Mouse (Mus musculus): Measurements from ENCODE around the gene Rab37.
A peak's percentile ranks its signal among the peaks of the same experiment; 100 is the strongest.

The Rab37 gene

DNA sequence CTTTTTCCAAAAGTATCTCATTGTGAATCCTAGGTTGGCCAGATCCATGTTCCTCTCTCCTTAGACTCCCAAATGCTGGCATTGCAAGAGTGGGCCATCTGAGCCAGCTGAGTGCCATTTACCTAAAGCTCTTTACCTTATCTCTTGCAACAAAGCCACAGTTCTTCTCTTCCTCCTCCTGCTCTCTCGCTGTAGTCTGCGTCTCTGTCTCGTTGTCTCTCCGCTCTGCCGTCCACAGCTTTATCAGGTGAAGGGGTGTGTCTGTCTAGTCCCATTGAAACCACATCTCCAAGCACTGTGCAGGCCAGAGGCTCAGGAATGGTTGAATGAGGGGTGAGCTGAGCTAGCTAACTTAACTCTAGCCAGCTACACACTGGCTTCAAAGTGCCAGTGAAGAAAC lies 104.7 kb downstream of the Rab37 start:
- no peak for DNase-seq (ENCODE audit: low read depth, low spot score)

DNA sequence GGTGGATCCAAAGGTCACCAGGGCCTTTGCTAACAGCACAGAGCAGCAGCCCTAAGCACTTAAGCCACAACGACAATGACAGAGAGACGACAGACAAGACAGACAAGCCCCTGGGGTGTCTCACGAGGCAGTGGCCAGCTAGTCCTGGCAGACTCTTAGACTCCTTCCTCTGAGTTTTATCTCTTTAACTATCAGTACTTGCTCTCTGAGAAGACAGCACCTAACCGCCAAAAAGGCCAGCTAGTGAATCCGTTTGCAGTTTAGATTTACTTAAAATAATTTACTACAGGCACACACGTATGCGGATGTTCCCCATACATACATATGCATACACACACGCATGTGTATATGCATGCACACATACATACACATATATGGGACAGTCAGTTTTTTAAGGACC lies 106.3 kb downstream of the Rab37 start:
- no peak for DNase-seq (ENCODE audit: low read depth, low spot score)

DNA sequence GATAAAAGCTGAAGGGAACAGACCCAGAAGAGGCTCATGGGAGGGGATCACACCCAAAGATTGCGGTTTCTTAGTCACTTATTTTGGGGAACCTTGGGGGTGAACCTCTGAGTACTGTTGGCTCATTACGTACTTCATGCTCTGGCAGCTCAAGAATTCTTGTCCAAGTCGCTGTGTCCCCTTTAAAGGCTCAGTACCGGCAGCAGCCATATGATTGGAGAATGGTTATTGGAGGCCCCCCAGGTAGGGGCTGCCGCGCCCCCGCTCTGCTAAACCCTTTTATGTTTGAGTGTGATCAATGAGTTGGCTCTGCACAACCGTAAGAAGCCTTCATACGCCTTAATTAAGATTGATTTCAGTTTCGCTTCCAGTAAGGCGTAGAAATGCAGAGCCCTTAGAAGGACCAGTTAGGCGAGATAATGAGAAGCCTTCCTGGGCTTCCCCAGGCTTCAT lies 107.7 kb downstream of the Rab37 start:
- DNase-seq (ENCODE audit: low read depth, low spot score): no peak

DNA sequence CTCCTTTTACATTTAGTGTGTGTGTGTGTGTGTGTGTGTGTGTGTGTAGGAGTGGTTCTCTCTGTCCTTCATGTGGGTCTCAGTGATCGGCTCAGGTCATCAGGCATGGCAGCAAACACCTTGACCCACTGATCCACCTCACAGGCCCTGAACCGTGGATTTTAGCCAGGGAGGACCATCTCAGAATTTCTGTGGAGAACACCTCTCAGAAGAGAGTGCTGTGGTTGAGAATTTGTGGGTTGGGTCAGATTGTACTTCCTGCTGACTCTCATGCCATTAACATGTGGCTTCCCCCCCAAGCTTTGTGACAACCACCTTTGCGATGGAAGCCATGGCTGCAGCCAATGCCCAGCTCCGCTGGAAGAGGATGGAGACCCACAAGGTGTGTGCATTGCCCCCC lies 109.3 kb downstream of the Rab37 start:
- no peak for DNase-seq (ENCODE audit: low read depth, low spot score)

DNA sequence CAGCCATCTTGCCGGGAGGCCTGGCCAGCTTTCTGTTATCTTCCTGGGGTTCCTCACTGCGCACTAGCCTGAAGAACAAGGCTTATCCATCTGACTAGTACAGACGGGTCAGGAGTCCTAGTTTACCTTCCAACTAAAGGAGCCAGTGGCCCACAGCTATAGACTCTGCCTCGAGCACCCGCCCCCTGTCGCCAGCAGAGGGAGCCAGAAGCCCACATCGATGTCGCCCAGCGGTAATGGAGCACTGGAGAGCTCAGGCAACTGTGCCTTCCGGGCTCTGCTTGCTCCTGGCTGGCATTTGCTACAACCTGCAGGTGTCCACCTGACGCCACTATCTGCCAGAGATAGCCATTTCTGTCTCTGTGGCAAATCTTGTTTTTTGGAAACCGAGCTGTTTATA lies 111.1 kb downstream of the Rab37 start:
- DNase-seq (ENCODE audit: low read depth, low spot score): peak; percentile 98

DNA sequence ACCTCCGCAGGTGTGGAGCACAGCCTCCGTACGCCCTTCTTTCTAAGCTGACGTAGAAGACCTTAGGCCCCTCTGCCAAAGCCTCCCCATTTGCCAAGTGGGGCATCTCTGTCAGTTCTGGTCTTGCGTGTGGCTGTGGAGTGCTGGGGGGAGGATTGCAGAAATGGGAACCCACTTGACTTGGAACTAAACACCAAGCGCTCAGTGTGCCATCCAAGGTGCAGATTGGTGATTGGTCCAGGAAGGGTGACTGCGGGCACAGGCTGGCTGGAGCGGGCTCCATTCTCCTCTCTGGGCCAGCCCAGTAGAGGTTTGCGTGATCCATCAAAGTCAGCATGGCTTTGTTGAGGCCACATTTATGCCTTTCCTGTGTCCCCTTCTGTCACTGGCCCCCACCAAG lies 111.5 kb downstream of the Rab37 start:
- DNase-seq (ENCODE audit: low read depth, low spot score): peak; percentile 94

DNA sequence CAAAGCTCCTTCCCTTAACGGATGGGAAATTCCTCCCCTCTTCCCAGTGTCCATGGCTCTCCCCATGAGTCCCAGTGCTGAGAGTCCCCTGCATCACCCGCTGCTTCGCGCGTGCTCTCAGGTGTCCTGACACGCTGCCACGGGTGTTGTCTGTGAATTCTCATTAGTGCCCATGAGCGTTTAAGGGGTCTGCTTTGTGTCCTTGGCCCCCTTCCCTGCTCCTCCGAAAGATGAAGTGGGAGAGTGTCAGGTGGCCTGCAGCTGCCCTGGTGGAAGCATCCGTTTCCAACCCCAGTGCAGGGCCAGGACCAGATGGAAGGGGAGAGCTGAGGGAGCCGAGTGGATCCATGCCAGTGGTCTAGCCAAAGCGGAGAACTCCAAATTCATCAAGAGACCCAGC lies 116.9 kb downstream of the Rab37 start:
- peak; percentile 65 for DNase-seq (ENCODE audit: low read depth, low spot score)

DNA sequence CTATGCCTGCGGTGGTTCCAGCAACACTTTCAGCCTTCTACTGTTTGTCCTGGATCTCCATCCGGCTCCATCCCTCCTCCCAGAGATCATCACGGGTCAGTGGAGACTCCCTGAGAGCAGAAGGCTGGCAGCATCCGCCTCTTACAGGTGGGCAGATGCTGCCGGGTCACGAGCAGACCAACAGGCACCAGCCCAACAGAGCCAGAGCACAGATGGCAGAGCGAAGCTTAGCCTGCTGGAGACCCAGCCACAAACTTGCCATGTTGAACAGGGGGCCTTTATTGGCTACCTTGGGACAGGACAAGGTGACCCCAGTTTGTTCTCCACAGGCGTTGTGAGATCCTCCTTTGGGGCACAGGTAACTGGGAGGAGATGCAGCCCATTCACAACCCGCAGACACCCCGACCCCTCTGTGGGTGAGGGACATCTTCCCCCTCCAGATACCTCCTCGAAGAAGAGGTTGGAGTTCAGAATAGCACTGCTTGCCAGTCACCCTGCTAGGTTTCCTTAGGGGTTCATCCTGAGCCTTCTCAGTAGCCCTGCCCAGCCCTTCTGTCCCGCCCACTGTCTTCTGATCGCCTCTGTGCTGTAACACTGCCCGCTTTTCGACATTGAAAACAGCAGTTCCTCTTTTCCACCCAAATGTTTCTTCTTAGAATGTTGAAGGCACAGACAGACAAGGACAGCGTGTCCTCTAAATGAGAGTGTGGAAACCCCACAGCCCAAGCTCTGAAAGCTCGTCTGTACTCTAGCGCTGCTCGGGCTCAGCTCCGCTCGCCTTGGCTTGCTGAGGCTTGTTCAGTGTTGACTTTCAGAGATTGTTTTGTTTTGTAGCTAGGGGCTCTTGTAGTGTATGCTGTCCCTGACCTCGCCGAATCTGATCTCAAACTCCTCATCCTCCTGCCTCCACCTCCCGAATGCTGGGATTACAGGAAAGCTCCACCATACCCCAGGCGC lies 117.8 kb downstream of the Rab37 start:
- DNase-seq (ENCODE audit: low read depth, low spot score): peak; percentile 76

DNA sequence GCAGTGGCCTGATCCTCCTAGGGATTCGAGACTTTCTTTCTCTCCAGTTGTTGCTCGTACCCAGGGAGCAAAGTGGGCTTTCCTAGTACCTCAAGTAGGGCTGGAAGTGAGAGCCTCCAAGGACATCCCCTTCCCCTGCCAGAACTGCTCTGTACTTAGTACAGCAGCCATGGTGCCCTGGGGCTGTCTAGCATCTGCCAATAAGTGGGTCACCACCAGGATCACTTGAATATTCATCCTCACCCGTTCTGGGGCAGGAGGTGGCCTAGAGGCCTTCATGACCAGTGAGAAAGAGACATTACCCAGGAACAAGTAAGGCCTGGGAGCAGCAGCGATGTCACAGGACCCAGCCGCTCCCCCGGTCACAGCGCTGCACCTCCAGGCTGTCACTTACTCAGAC lies 118.7 kb downstream of the Rab37 start:
- no peak for DNase-seq (ENCODE audit: low read depth, low spot score)
